Mouse (Mus musculus): ENCODE results near the gene Ash1l.

GRCm38 (mm10) chr3:89115522-89115921 is 165.1 kb downstream of the Ash1l start:
- TF ChIP-seq POLR2A (IDR thresholded peaks at IDR 0.05; ENCODE audit: extremely low read depth, insufficient read depth, low read length) (no peak), CTCF (IDR thresholded peaks at IDR 0.05; ENCODE audit: extremely low read depth, insufficient read depth, low read length) (peak; percentile 49)

Measured in cortical plate, adult 2 months (tissue).